ENCODE assay signal across 14 mouse cellular contexts in the genomic region with DNA sequence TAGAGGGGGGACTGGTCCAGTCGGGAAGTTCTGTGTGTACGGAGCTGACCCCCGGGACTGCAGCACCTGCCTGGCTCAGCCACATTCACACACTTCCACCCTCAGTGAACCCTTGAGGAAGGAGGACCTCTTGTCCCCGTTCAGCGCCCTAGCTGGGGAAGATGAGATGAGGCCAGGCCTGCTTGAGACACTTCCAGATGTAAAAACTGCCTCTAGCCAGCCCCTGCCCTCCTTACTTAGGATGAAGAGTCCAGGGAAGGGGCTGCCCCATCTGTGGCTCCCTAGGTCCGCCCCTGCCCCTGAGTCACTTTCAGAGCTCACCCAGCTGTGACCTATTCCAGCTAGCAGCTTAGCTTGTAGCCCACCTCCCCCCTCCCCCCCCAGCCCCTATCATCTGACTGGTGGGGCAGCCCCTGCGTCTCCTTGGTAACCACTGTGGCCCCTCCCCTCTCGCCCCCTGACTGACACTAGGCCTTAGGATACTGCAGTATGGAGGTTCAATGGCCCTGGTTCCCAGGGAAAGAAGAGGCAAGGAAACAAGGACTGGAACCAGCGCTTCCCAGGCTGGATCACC. TPM values are rescaled to one million over a fixed set of nuclear protein-coding genes. Genes with fewer than 3 reads are reported as not detected.
DNase-seq lines count a peak whose midpoint lies in the region; ATAC-seq and TF ChIP-seq lines count a peak whose summit lies in the region.
"Had no signal": no experiment of that assay in that cellular context is flagged by ENCODE, and none has a peak within 500 bp of the region (broad histone marks: within the 10 kb centered on the region; RNA-seq: fewer than 3 reads in every experiment).

No protein-coding gene starts in this region.

- no peak for TF ChIP-seq CTCF in lung, postnatal 0 days (IDR thresholded peaks at IDR 0.05)

- 0 out of 2 replicates have a peak, but pooled peaks cover 5% of the 10 kb centered on the region for H3K36me3 ChIP-seq in hindbrain, embryonic 10.5 days
- H3K36me3 ChIP-seq in hindbrain, embryonic 16.5 days (ENCODE audit: control insufficient read depth, insufficient read depth, low read length) = peaks cover 11% of the 10 kb centered on the region; the same call in 1 of the 2 replicates
- no peaks in the 10 kb centered on the region for H3K36me3 ChIP-seq in embryonic facial prominence, embryonic 11.5 days (replicated peaks; ENCODE audit: control insufficient read depth, insufficient read depth, low read depth, low read length)
- no peaks in the 10 kb centered on the region for H3K36me3 ChIP-seq in limb, embryonic 10.5 days
- peaks cover 35% of the 10 kb centered on the region for H3K36me3 ChIP-seq in neural tube, embryonic 13.5 days
- H3K36me3 ChIP-seq in lung, postnatal 0 days (ENCODE audit: insufficient read depth, low read length) = no peaks in the 10 kb centered on the region
- H3K36me3 ChIP-seq: heart, embryonic 15.5 days; intestine, embryonic 15.5 days had no signal

- TF ChIP-seq EP300 in lung, postnatal 0 days (IDR thresholded peaks at IDR 0.05) = no peak

- no peak overlapping the region for H3K9ac ChIP-seq in hindbrain, embryonic 16.5 days (ENCODE audit: low read depth, low read length)
- H3K9ac ChIP-seq in embryonic facial prominence, embryonic 11.5 days (replicated peaks; ENCODE audit: low read length) = peak overlapping the region; percentile 28; the same call in 1 of the 2 replicates
- H3K9ac ChIP-seq in neural tube, embryonic 13.5 days = peak overlapping the region; percentile 50; the same call in 1 of the 2 replicates
- H3K9ac ChIP-seq in lung, postnatal 0 days (replicated peaks; ENCODE audit: low read depth) = no peak overlapping the region
- H3K9ac ChIP-seq: heart, embryonic 15.5 days; intestine, embryonic 15.5 days had no signal

- no peak for ATAC-seq in hindbrain, embryonic 16.5 days
- peak; percentile 77 for ATAC-seq in embryonic facial prominence, embryonic 11.5 days (replicated peaks; ENCODE audit: insufficient number of reproducible peaks, low FRiP score, low TSS enrichment, low read depth)
- ATAC-seq in neural tube, embryonic 13.5 days (ENCODE audit: low read depth) = peak; percentile 32; the same call in 1 of the 2 replicates
- ATAC-seq in lung, postnatal 0 days = no peak
- ATAC-seq: intestine, embryonic 15.5 days had no signal

- peak overlapping the region; percentile 84 for H3K27ac ChIP-seq in hindbrain, embryonic 10.5 days
- no peak overlapping the region for H3K27ac ChIP-seq in hindbrain, embryonic 16.5 days (ENCODE audit: low read depth, low read length)
- no peak overlapping the region for H3K27ac ChIP-seq in embryonic facial prominence, embryonic 11.5 days (replicated peaks; ENCODE audit: low read depth, low read length)
- peak overlapping the region; percentile 44 for H3K27ac ChIP-seq in limb, embryonic 10.5 days
- peak overlapping the region; percentile 46 for H3K27ac ChIP-seq in neural tube, embryonic 13.5 days (replicated peaks)
- no peak overlapping the region for H3K27ac ChIP-seq in lung, postnatal 0 days (ENCODE audit: low read length)
- H3K27ac ChIP-seq: heart, embryonic 15.5 days; intestine, embryonic 15.5 days had no signal

- 9% methylated on average over 9 of the region's 9 CpGs for WGBS in hindbrain, embryonic 10.5 days
- 6% methylated on average over 9 of the region's 9 CpGs for WGBS in hindbrain, embryonic 16.5 days
- 9% methylated on average over 9 of the region's 9 CpGs for WGBS in embryonic facial prominence, embryonic 11.5 days
- WGBS in limb, embryonic 10.5 days = 14% methylated on average over 9 of the region's 9 CpGs
- WGBS in neural tube, embryonic 13.5 days = 11% methylated on average over 9 of the region's 9 CpGs
- WGBS in lung, postnatal 0 days = 22% methylated on average over 8 of the region's 9 CpGs

- peak overlapping the region; percentile 20 for H3K4me3 ChIP-seq in hindbrain, embryonic 10.5 days
- no peak overlapping the region for H3K4me3 ChIP-seq in hindbrain, embryonic 16.5 days (ENCODE audit: low read length)
- H3K4me3 ChIP-seq in embryonic facial prominence, embryonic 11.5 days (ENCODE audit: low read depth, low read length) = no peak overlapping the region
- H3K4me3 ChIP-seq in limb, embryonic 10.5 days = no peak overlapping the region; the same call in 1 of the 2 replicates
- H3K4me3 ChIP-seq in neural tube, embryonic 13.5 days = no peak overlapping the region
- H3K4me3 ChIP-seq in lung, postnatal 0 days (ENCODE audit: low read depth, low read length) = no peak overlapping the region
- H3K4me3 ChIP-seq: heart, embryonic 15.5 days; intestine, embryonic 15.5 days had no signal

- 0 out of 2 replicates have a peak, but pooled peaks cover under 1% of the 10 kb centered on the region for H3K27me3 ChIP-seq in hindbrain, embryonic 10.5 days (ENCODE audit: insufficient read depth, poor library complexity, severe bottlenecking)
- H3K27me3 ChIP-seq in hindbrain, embryonic 16.5 days (replicated peaks; ENCODE audit: control insufficient read depth, insufficient read depth, low read length) = no peaks in the 10 kb centered on the region
- no peaks in the 10 kb centered on the region for H3K27me3 ChIP-seq in embryonic facial prominence, embryonic 11.5 days (ENCODE audit: control insufficient read depth, insufficient read depth, low read length)
- no peaks in the 10 kb centered on the region for H3K27me3 ChIP-seq in limb, embryonic 10.5 days (ENCODE audit: low read depth, poor library complexity, severe bottlenecking)
- H3K27me3 ChIP-seq in neural tube, embryonic 13.5 days = no peaks in the 10 kb centered on the region
- no peaks in the 10 kb centered on the region for H3K27me3 ChIP-seq in lung, postnatal 0 days (replicated peaks; ENCODE audit: insufficient read depth, low read length)
- H3K27me3 ChIP-seq: heart, embryonic 15.5 days; intestine, embryonic 15.5 days had no signal

- no peak overlapping the region for H3K4me2 ChIP-seq in hindbrain, embryonic 16.5 days (ENCODE audit: low read length)
- no peak overlapping the region for H3K4me2 ChIP-seq in embryonic facial prominence, embryonic 11.5 days (ENCODE audit: low read depth, low read length)
- 0 out of 2 replicates have a peak overlapping the region, but pooled peaks have one; percentile 0 for H3K4me2 ChIP-seq in neural tube, embryonic 13.5 days
- no peak overlapping the region for H3K4me2 ChIP-seq in lung, postnatal 0 days (replicated peaks; ENCODE audit: low read depth, low read length)
- H3K4me2 ChIP-seq: heart, embryonic 15.5 days; intestine, embryonic 15.5 days had no signal

- peaks cover 35% of the 10 kb centered on the region for H3K4me1 ChIP-seq in hindbrain, embryonic 10.5 days (replicated peaks)
- H3K4me1 ChIP-seq in hindbrain, embryonic 16.5 days (ENCODE audit: control insufficient read depth, insufficient read depth, low read depth, low read length) = peaks cover 16% of the 10 kb centered on the region
- H3K4me1 ChIP-seq in embryonic facial prominence, embryonic 11.5 days (ENCODE audit: control insufficient read depth, insufficient read depth, low read length) = peaks cover 4% of the 10 kb centered on the region
- peaks cover 21% of the 10 kb centered on the region for H3K4me1 ChIP-seq in limb, embryonic 10.5 days
- H3K4me1 ChIP-seq in neural tube, embryonic 13.5 days (replicated peaks) = peaks cover 25% of the 10 kb centered on the region
- no peaks in the 10 kb centered on the region for H3K4me1 ChIP-seq in lung, postnatal 0 days (ENCODE audit: insufficient read depth, low read depth, low read length)

- no peaks in the 10 kb centered on the region for H3K9me3 ChIP-seq in hindbrain, embryonic 10.5 days
- no peaks in the 10 kb centered on the region for H3K9me3 ChIP-seq in hindbrain, embryonic 16.5 days (ENCODE audit: control insufficient read depth, low read length)
- H3K9me3 ChIP-seq in embryonic facial prominence, embryonic 11.5 days (replicated peaks; ENCODE audit: control insufficient read depth, low read length) = no peaks in the 10 kb centered on the region
- no peaks in the 10 kb centered on the region for H3K9me3 ChIP-seq in limb, embryonic 10.5 days (replicated peaks)
- H3K9me3 ChIP-seq in neural tube, embryonic 13.5 days = no peaks in the 10 kb centered on the region
- no peaks in the 10 kb centered on the region for H3K9me3 ChIP-seq in lung, postnatal 0 days (ENCODE audit: low read length)
- H3K9me3 ChIP-seq: heart, embryonic 15.5 days; intestine, embryonic 15.5 days had no signal

- DNase-seq in hindbrain, embryonic 10.5 days (ENCODE audit: low spot score) = peak; percentile 89
- peak; percentile 77 for DNase-seq in embryonic facial prominence, embryonic 11.5 days (ENCODE audit: low spot score)
- peak; percentile 65 for DNase-seq in limb, embryonic 10.5 days (ENCODE audit: low spot score)
- DNase-seq in cerebellum, adult 8-10 months = no peak
- DNase-seq in thymus, postnatal 25 days = no peak
- no peak for DNase-seq in lung, postnatal 0 days (ENCODE audit: low spot score)
- DNase-seq: cerebellum, postnatal 14 days; layer of hippocampus, postnatal 36 days had no signal

RNA-seq across cellular contexts. Expression of a gene that starts 6.7 kb away (rescaled TPM):
- 13.8 and 33.7 TPM in 2 replicates for polyA plus RNA-seq in hindbrain, embryonic 10.5 days (2016; fragmentation: Nextera tagmentation; extraction: Ambion mirVana)
- polyA plus RNA-seq in hindbrain, embryonic 16.5 days (2015; fragmentation: Nextera tagmentation; extraction: Ambion mirVana) = 287 and 292 TPM in 2 replicates
- 5.5 and 8.4 TPM in 2 replicates for polyA plus RNA-seq in embryonic facial prominence, embryonic 11.5 days (2014; fragmentation: Nextera tagmentation; extraction: Ambion mirVana)
- polyA plus RNA-seq in limb, embryonic 10.5 days (2016; fragmentation: Nextera tagmentation; extraction: Ambion mirVana) = 3.7 and 5.7 TPM in 2 replicates
- 117 and 127 TPM in 2 replicates for polyA plus RNA-seq in neural tube, embryonic 13.5 days (2015; fragmentation: Nextera tagmentation; extraction: Ambion mirVana)
- polyA plus RNA-seq in lung, postnatal 0 days (2015; fragmentation: Nextera tagmentation; extraction: Ambion mirVana) = 3.8 TPM in 2 replicates

RNA-seq across cellular contexts. Expression of a gene that starts 17.2 kb away (rescaled TPM):
- polyA plus RNA-seq in hindbrain, embryonic 10.5 days (2016; fragmentation: Nextera tagmentation; extraction: Ambion mirVana) = 84.8 and 86.3 TPM in 2 replicates
- polyA plus RNA-seq in hindbrain, embryonic 16.5 days (2015; fragmentation: Nextera tagmentation; extraction: Ambion mirVana) = 88.2 and 105 TPM in 2 replicates
- polyA plus RNA-seq in embryonic facial prominence, embryonic 11.5 days (2014; fragmentation: Nextera tagmentation; extraction: Ambion mirVana) = 60.3 and 63.5 TPM in 2 replicates
- polyA plus RNA-seq in limb, embryonic 10.5 days (2016; fragmentation: Nextera tagmentation; extraction: Ambion mirVana) = 75.5 and 86.6 TPM in 2 replicates
- 78.6 and 80.6 TPM in 2 replicates for polyA plus RNA-seq in neural tube, embryonic 13.5 days (2015; fragmentation: Nextera tagmentation; extraction: Ambion mirVana)
- polyA plus RNA-seq in lung, postnatal 0 days (2015; fragmentation: Nextera tagmentation; extraction: Ambion mirVana) = 41.8 and 43.1 TPM in 2 replicates

RNA-seq across cellular contexts. Expression of a gene that starts 17.5 kb away (rescaled TPM):
- 37.3 and 39.0 TPM in 2 replicates for polyA plus RNA-seq in hindbrain, embryonic 10.5 days (2016; fragmentation: Nextera tagmentation; extraction: Ambion mirVana)
- polyA plus RNA-seq in hindbrain, embryonic 16.5 days (2015; fragmentation: Nextera tagmentation; extraction: Ambion mirVana) = 122 and 142 TPM in 2 replicates
- polyA plus RNA-seq in embryonic facial prominence, embryonic 11.5 days (2014; fragmentation: Nextera tagmentation; extraction: Ambion mirVana) = 19.9 and 21.3 TPM in 2 replicates
- polyA plus RNA-seq in limb, embryonic 10.5 days (2016; fragmentation: Nextera tagmentation; extraction: Ambion mirVana) = 18.1 and 21.1 TPM in 2 replicates
- polyA plus RNA-seq in neural tube, embryonic 13.5 days (2015; fragmentation: Nextera tagmentation; extraction: Ambion mirVana) = 62.2 and 75.2 TPM in 2 replicates
- 22.1 and 23.4 TPM in 2 replicates for polyA plus RNA-seq in lung, postnatal 0 days (2015; fragmentation: Nextera tagmentation; extraction: Ambion mirVana)

RNA-seq across cellular contexts. Expression of a gene that starts 37.1 kb away (rescaled TPM):
- not detected in 2 replicates for polyA plus RNA-seq in hindbrain, embryonic 10.5 days (2016; fragmentation: Nextera tagmentation; extraction: Ambion mirVana)
- not detected in 2 replicates for polyA plus RNA-seq in hindbrain, embryonic 16.5 days (2015; fragmentation: Nextera tagmentation; extraction: Ambion mirVana)
- not detected in 2 replicates for polyA plus RNA-seq in embryonic facial prominence, embryonic 11.5 days (2014; fragmentation: Nextera tagmentation; extraction: Ambion mirVana)
- not detected in 2 replicates for polyA plus RNA-seq in limb, embryonic 10.5 days (2016; fragmentation: Nextera tagmentation; extraction: Ambion mirVana)
- not detected in 2 replicates for polyA plus RNA-seq in neural tube, embryonic 13.5 days (2015; fragmentation: Nextera tagmentation; extraction: Ambion mirVana)
- polyA plus RNA-seq in lung, postnatal 0 days (2015; fragmentation: Nextera tagmentation; extraction: Ambion mirVana) = not detected in 2 replicates
- polyA plus RNA-seq: heart, embryonic 15.5 days; intestine, embryonic 15.5 days; liver, embryonic 16.5 days; stomach, embryonic 14.5 days had no signal

RNA-seq across cellular contexts. Expression of a gene that starts 44.4 kb away (rescaled TPM):
- 62.1 and 75.1 TPM in 2 replicates for polyA plus RNA-seq in hindbrain, embryonic 10.5 days (2016; fragmentation: Nextera tagmentation; extraction: Ambion mirVana)
- 44.4 and 48.9 TPM in 2 replicates for polyA plus RNA-seq in hindbrain, embryonic 16.5 days (2015; fragmentation: Nextera tagmentation; extraction: Ambion mirVana)
- polyA plus RNA-seq in embryonic facial prominence, embryonic 11.5 days (2014; fragmentation: Nextera tagmentation; extraction: Ambion mirVana) = 91.5 and 94.4 TPM in 2 replicates
- polyA plus RNA-seq in limb, embryonic 10.5 days (2016; fragmentation: Nextera tagmentation; extraction: Ambion mirVana) = 112 and 113 TPM in 2 replicates
- polyA plus RNA-seq in neural tube, embryonic 13.5 days (2015; fragmentation: Nextera tagmentation; extraction: Ambion mirVana) = 45.0 and 46.7 TPM in 2 replicates
- 19.6 and 24.6 TPM in 2 replicates for polyA plus RNA-seq in lung, postnatal 0 days (2015; fragmentation: Nextera tagmentation; extraction: Ambion mirVana)

Comparison
In these comparisons a context has a peak if more than half of its experiments do, and no peak if none do; other contexts are left out.
1. H3K27ac ChIP-seq: peak in hindbrain, embryonic 10.5 days (single experiment), limb, embryonic 10.5 days (single experiment) and neural tube, embryonic 13.5 days (single experiment); none in hindbrain, embryonic 16.5 days (single experiment), embryonic facial prominence, embryonic 11.5 days (single experiment) and lung, postnatal 0 days (single experiment).
2. DNase-seq: peak in hindbrain, embryonic 10.5 days (single experiment), embryonic facial prominence, embryonic 11.5 days (single experiment) and limb, embryonic 10.5 days (single experiment); none in cerebellum, adult 8-10 months (single experiment), thymus, postnatal 25 days (single experiment) and lung, postnatal 0 days (single experiment).
3. ATAC-seq: peak in embryonic facial prominence, embryonic 11.5 days (single experiment) and neural tube, embryonic 13.5 days (single experiment); none in hindbrain, embryonic 16.5 days (single experiment) and lung, postnatal 0 days (single experiment).
4. H3K9ac ChIP-seq: peak in embryonic facial prominence, embryonic 11.5 days (single experiment) and neural tube, embryonic 13.5 days (single experiment); none in hindbrain, embryonic 16.5 days (single experiment) and lung, postnatal 0 days (single experiment).